Mouse (Mus musculus): ENCODE measurements around the gene Dennd1b. TPM values are rescaled to one million over a fixed set of nuclear protein-coding genes. Genes with fewer than 3 reads are reported as not detected.

Gene Dennd1b
- total RNA-seq (2021), result 10 to 100 TPM; 29.4 to 31.7 TPM
- long read RNA-seq, experiment 1, full-length matches to known transcripts, result 1 of 5 reads
- long read RNA-seq, experiment 1, partial matches to known transcripts, result 0 of 5 reads
- long read RNA-seq, experiment 1, other reads (novel, unspliced or antisense), result 4 of 5 reads
- long read RNA-seq, experiment 2, full-length matches to known transcripts, result 4 of 10 reads
- long read RNA-seq, experiment 2, partial matches to known transcripts, result 5 of 10 reads
- long read RNA-seq, experiment 2, other reads (novel, unspliced or antisense), result 1 of 10 reads

GRCm38 (mm10) chr1:138963161-138963867, at the start of gene Dennd1b:
Gene Dennd1b, plus strand, starts transcription at chr1:138963435.
- DNase-seq (ENCODE audit: low spot score in 2 of 2), result peak; percentile 46 to 59

DNA sequence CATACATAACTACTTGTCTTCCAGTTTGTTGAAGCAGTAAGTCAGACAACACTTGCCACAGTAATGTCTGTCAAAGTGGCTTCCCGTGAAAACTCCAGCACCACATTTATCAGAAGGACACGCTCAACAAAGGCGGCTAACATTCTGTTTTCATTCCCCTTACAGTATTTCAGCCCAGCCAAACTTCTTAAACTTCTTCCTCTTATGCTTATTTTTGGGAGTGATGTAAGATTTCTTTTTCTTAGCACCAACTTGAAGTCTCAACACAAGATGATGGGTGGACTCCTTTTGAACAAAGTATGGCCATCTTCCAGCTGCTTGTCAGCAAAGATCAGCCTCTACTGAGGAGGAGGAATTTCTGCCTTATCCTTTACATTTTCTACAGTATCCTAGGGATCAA, 47.6 kb upstream of the Dennd1b start:
- DNase-seq (ENCODE audit: low spot score in 2 of 2), result no peak

DNA sequence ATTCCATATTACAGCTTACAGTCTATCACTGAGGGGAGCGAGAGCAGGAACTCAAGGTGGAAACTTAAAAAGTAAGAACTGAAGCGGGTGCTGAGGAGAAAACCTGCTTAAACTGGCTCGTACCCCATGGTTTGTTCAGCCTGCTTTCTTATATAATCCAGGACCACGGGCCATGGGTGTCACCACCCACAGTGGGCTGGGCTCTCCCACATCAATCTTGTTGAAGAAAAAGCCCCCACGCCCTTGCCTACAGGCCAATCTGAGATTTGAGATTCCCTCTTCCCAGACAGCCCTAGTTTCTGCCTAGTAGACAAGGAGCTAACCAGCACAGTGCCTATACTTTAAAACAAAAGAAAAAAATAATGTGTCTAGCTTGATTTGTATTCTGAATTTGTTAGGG, 43.6 kb upstream of the Dennd1b start:
- no peak for DNase-seq (ENCODE audit: low spot score in 2 of 2)

DNA sequence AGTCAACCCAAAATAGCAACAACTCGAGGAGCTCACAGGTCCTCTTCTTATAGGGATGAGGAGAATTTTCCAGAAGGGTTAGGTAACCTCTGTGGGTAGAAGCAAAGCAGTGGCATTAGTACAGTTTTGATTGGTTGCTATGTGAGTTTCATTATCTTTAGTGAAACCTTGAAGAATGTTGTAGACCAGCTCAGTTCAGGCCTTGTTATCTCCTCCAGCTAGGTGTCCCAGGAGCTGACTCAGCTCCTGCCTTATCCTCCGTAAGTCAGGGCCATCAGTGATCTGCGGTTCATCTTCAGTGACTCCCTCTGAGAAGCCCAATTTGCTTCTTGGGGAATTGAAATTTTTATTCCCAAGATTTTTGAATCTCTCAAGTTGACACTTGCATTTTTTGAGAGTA, 43.2 kb upstream of the Dennd1b start:
- DNase-seq (ENCODE audit: low spot score in 2 of 2), result no peak

DNA sequence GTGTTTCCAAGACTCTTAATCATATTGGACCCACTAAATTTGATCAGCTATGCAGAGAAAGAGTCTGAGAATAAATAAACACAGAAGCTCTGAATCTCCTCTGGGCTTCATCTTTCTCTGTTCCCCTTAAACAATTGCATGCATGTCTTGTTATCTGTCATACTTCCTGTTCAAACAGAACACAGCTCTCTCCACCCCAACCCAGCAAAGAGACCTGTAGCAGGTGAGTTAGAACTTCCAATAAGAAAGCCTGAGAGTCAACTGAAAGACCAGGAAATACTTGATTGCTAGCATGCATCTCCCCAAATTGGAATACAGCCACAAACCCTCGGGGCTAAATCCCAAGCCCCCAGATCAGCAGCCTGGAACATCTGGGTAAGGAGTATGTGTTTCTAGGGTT, 42.4 kb upstream of the Dennd1b start:
- DNase-seq (ENCODE audit: low spot score in 2 of 2), result no peak

DNA sequence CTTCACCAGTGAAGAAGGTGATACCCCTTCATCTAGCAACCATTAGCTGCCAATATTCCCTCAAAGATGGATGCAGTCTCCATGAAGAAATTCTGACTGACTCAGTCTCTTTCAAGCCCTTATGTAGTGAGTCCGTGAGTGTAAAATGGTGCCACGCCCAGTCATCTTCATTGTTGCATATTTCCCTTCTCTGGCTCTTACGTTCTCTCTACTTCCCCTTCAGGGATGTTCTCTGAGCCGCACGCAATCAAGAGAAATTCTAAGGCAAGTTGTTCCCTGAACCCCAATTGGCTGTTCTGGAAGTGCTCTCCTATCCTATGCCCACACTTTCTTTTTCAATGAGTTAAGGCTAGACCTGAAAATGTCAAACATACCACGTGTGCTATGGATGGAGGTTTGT, 40.3 kb upstream of the Dennd1b start:
- no peak for DNase-seq (ENCODE audit: low spot score in 2 of 2)

- no peak for DNase-seq (ENCODE audit: low spot score in 2 of 2)
Observed at GRCm38 (mm10) chr1:138924282-138924681, 39.0 kb upstream of the Dennd1b start.

GRCm38 (mm10) chr1:138928671-138929483, 34.4 kb upstream of the Dennd1b start:
- DNase-seq (ENCODE audit: low spot score in 2 of 2), result peak in 1 of 2 experiments; percentile 8

- DNase-seq (ENCODE audit: low spot score in 2 of 2), result no peak
Observed at GRCm38 (mm10) chr1:138929985-138930384, 33.2 kb upstream of the Dennd1b start.

- no peak for DNase-seq (ENCODE audit: low spot score in 2 of 2)
Observed at GRCm38 (mm10) chr1:138930856-138931255, 32.4 kb upstream of the Dennd1b start.

- no peak for DNase-seq (ENCODE audit: low spot score in 2 of 2)
Observed at GRCm38 (mm10) chr1:138936169-138936568, 27.1 kb upstream of the Dennd1b start.

DNA sequence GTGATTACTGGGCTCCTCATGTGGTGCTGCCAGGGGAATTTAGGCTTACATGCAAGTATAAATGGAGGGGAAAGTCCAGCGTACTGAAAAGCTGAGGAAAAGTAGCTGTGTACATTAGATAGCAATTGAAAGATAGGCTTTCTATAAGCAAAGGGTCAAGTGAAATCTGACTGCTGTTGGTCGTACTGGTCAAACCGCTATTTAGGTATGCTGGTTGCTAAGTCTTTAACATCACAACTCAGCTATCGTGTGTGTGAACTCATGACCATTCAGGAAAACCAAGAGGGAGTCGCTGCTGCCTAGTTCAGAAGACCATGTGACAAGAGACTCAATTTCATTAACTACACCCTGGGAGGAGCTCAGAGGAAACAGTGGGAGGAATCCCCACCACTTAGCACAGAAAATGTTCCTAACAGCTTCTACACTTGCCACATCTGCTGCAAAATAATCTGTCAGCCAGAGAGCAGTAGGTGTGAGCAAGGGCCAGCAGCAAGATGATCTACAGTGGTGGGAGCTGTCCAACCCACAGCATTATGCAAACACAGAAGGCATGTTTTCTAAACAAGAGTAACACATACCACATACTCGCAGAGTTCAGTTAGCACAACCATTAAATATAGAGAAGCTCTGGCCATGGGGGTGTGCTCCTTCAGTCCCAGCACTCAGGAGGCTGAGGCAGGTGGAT, 25.4 kb upstream of the Dennd1b start:
- DNase-seq (ENCODE audit: low spot score in 2 of 2), result no peak

GRCm38 (mm10) chr1:138939579-138940139, 23.6 kb upstream of the Dennd1b start:
- no peak for DNase-seq (ENCODE audit: low spot score in 2 of 2)

- DNase-seq (ENCODE audit: low spot score in 2 of 2), result no peak
Observed at GRCm38 (mm10) chr1:138940407-138940806, 22.8 kb upstream of the Dennd1b start.

GRCm38 (mm10) chr1:138952173-138952572, 11.1 kb upstream of the Dennd1b start:
- no peak for DNase-seq (ENCODE audit: low spot score in 2 of 2)

DNA sequence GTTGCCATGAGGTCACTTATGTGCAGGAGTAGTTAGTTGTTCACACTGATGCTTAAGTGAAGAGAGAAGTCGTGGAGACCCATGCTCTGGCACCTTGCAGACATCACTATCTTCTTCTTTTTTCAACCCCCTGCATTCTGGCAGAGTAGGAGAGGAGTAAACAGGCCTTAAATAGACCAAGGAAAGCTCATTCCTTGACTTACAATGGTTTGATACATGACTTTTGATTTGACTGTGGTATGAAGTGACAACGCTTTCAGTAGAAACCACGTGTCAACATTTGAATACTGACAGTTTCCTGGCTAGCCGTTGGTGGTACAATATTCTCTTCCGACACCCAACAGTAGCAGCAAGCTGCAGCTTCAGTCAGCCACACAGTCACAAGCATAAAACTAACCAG, 8.3 kb upstream of the Dennd1b start:
- no peak for DNase-seq (ENCODE audit: low spot score in 2 of 2)

- DNase-seq (ENCODE audit: low spot score in 2 of 2), result no peak
Observed at GRCm38 (mm10) chr1:138955455-138955854, 7.8 kb upstream of the Dennd1b start.

DNA sequence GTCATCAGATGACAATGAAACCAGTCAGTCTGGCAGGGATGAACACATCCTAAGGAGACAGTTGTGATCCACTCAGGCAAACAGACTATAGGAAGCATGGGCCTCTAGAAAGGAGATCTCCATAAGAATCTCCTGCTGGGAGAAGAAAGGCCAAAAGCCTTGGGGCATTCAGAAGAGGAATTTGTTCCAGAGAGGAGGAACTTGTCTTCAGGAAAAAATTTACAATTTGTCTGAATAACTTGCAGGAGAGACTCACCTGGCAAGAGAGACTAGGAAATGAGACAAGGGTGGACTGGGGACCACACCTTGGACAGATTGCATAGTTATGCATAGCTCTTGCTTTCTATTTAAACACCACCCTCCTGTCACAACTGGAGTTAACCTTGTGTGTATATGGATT, 6.7 kb upstream of the Dennd1b start:
- no peak for DNase-seq (ENCODE audit: low spot score in 2 of 2)

DNA sequence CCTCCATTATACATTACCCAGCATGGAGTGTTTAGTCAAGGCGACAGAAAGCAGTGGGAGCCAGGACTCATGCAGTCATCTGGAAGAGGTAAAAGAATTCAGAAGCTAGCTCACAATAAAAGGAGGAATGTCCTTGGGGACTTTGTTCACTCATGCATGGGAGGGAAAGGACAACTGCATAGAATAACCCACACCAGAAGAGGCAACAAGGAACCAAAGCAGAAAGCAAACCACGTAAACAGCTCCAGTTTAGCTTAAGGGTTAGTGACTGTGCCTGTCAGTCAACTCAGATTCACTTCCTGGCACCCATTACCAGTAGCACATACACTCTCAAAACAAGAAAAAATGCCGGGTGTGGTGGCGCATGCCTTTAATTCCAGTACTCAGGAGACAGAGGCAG, 6.1 kb upstream of the Dennd1b start:
- no peak for DNase-seq (ENCODE audit: low spot score in 2 of 2)

DNA sequence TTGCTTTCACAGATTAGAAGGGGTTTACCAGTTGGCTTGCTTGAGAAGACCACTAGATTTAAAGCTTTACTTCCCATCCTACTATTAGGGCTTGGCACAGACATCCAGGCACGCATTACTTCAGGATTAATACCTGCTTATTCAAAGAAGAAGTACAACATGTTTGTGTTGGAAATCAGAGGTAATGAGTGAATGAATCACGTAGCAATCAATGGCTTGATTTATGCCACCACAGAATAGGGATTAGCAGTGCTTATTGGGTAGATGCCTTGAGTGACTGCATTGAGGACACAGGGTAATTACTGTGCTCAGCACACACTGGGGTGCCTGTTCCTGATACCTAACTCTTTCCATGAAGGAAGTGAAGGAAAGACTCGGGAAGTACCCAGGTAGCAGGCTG, 4.4 kb upstream of the Dennd1b start:
- no peak for DNase-seq (ENCODE audit: low spot score in 2 of 2)

GRCm38 (mm10) chr1:138959903-138960483, 3.2 kb upstream of the Dennd1b start:
- DNase-seq (ENCODE audit: low spot score in 2 of 2), result no peak

Measured in gastrocnemius, postnatal 4 days (tissue).